Mouse (Mus musculus) hindlimb bud, embryonic 11.5 days (tissue): ENCODE data around the gene Ppp1r3f.

Experiments
- DNase-seq: peaks from one replicate; pipeline ENCODE4 v3.0.0-alpha.2; 2012; ENCODE audit warnings: low read depth, low spot score; ENCODE audit errors: extremely low spot score

Gene Ppp1r3f

GRCm38 (mm10) chrX:7574087-7574884 lies at the start of gene Ppp1r3f:
Gene Ppp1r3f, minus strand, starts transcription at chrX:7574283.
- peak; percentile 52 for DNase-seq

DNA sequence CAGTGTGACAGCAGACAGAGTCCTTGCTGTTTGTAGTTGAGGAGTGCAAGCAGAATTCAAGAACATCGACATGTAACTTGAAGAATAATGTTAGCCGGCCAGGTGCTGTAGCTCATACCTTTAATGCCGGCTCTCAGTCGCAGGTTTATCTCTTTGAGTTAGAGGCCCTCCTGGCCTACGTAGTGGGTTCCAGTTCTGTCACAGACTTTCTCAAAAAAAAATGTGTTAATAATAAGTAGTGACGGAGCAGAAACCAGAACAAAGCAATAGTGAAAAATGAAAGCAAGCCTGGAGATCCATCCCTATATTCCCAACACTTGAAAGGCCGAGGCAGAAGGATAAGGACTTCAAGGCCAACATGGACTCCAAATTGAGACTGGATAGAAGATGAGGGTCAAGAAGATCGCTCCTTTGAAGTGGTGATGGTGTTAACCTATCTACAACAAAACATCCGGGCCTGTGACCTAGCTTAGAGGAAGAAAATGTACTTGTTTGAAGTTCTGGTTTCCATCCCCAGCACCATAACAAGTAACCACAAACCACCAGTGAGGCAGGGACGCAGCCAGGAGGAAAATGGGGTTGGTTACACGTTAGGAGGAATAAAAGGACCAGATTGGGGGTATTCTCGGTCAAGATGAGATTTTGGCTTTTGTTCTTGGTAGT lies 43.9 kb upstream of the Ppp1r3f start:
- no peak for DNase-seq

GRCm38 (mm10) chrX:7610536-7611258 lies 36.6 kb upstream of the Ppp1r3f start:
- DNase-seq = no peak

DNA sequence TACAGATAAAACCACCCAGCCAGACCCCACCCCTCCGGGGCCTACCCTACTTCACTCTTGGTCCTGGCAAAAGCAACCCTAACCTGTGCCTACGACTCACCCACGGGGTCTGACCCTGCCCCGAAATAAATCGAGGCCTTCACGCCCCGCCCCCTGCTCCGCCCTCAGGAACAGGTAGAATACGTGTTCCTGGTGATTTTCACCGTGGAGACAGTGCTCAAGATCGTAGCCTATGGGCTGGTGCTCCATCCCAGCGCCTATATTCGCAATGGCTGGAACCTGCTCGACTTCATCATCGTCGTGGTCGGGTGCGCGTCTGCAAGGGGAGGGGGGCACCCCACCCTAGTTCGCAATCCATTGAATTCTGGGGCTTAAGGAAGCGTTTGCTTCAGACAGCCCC lies 36.0 kb upstream of the Ppp1r3f start:
- no peak for DNase-seq

DNA sequence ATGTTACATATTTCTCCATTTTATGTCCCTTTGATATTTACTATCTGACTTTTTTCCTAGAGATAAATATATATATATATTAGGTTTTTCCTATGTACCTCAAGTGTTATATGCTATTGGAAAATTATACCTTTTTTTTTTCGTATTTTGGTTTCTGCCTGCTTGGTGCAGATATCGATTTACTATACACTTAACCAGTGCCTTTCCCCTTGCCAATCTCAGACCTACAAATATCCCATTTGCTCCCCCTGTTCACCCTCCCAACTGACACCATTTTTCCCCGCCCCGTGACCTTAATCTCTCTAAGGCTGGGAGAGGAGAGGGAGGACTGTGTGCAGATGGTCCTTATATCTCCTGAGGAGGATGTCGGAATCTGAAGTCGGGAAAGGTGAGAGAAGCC lies 32.7 kb upstream of the Ppp1r3f start, which contains the start of gene Cacna1f:
Gene Cacna1f (plus strand): TSS at position 301 of the 400 bp plus-strand sequence.
- no peak for DNase-seq

DNA sequence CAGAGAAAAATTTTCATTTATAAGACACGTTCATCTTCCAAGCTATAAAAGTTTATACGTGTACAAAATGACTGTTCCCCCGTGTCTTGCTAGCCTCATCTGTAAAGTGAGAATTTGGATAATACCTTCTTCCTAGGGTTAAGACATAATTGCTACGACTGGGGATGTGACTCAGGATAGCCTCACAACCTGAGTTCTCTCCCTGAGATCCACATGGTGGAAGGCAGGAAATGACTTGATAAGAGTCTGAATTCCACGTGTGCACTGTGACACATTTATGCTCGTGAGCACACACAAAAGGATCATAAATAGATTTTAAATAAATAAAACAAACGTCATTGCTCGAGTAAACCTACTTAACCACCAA lies 31.5 kb upstream of the Ppp1r3f start:
- DNase-seq = no peak

GRCm38 (mm10) chrX:7604879-7605574 lies 30.9 kb upstream of the Ppp1r3f start, which contains the start of gene Ccdc22:
Gene Ccdc22, minus strand, starts transcription at chrX:7605517.
- peak; percentile 56 for DNase-seq

- no peak for DNase-seq
Observed at GRCm38 (mm10) chrX:7604004-7604403, 29.9 kb upstream of the Ppp1r3f start.

- DNase-seq = no peak
Observed at GRCm38 (mm10) chrX:7595371-7595770, 21.3 kb upstream of the Ppp1r3f start.

DNA sequence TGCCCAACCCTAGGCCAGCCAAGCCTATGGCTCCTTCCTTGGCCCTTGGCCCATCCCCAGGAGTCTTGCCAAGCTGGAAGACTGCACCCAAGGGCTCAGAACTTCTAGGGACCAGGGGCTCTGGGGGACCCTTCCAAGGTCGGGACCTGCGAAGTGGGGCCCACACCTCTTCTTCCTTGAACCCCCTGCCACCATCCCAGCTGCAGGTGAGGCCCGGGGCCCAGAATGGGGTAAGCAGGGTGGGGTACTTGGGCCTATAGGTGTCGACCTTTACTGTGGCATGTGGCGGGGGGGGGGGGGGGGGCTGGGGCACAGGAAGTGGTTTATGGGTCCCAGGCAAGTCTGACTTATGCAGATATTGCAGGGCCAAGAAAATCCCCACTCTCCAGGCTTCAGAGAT lies 12.3 kb upstream of the Ppp1r3f start:
- DNase-seq = no peak

DNA sequence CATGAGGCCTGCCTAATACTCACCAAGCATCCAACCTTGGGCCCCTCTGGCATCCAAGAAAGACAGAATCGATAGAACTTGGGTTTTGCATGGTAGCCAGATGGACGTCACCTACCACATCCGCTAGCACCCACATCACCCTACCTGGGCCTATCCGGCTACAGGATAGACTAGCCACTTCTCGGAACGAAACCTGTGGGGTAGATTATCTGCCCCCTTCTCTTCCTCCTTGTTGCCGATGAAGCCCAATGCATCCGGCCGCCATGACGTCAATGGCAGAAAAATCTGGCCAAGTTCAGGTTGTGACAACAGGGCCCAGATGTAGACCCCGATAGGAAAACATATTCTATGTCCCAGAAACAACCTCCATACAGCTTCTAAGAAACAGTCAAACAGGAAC lies 9.8 kb upstream of the Ppp1r3f start:
- no peak for DNase-seq

DNA sequence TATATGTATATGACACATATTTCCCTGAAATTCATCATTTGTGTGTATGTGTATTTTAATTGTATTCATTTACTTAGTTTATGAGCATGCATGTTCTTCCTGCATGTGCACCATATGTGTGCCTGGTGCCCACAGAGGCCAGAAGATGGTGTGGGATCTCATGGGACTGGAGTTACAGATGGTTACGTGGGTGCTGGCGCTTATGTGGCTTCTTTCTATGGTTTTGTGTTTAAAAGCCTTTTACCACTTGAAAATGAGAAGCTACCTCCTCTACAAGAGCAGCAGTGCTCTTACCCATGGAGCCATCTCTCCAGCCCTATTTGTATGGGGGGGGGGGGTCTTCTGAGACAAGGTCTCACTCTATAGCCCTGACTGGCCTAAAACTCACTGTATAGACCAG lies 7.1 kb upstream of the Ppp1r3f start:
- no peak for DNase-seq

GRCm38 (mm10) chrX:7574885-7575231 lies 775 bp upstream of the Ppp1r3f start:
- no peak for DNase-seq

DNA sequence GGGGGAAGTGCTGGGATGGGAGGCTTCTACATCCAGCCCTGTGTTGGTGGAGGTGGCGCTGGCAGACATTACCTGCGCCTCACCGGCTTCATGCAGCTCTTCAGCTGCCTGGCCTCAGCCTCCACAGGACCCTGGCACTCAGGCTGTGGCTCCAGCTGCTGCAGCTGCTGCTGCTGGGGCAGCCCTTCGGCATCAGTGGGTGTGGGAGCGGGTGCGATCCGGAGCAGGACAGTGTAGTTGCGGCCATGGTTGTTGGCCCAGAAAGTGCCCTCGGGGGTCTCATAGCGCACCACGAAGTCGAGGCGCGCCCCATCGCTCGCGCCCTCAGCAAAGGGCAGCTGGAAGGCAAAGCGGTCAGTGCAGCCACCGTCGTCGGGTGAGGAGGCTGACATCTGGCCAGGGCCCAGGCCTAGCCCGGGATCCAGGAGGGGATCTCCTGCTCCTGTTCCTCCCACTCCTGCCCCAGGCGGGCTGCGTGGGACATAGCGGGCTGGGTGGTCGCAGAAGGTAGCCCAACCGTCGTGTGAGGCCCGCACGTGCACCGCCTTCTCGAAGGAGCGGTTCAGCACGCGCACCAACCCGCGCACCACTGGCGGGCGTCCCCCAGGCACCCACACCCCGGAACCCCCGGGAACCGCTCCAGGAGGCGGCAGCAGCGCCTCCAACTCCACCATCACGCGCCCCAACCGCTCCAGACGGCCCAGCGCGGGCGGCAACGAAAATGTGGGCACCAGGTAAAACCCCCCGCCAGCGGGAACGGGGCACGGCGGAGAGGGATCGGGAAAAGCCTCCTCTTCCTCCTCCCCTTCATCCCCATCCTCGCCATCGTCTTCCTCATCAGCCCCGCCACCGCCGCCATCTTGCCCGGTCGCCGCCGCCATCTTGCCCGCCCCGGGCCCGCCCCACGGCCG lies 652 bp downstream of the Ppp1r3f start, which contains the start of gene Foxp3:
Gene Foxp3 (plus strand): TSS at position 469 of the 911 bp plus-strand sequence.
- DNase-seq = no peak

- DNase-seq = no peak
Observed at GRCm38 (mm10) chrX:7572466-7572865, 1.6 kb downstream of the Ppp1r3f start.

- no peak for DNase-seq
Observed at GRCm38 (mm10) chrX:7571565-7572136, 2.4 kb downstream of the Ppp1r3f start.

GRCm38 (mm10) chrX:7570481-7571175 lies 3.5 kb downstream of the Ppp1r3f start:
- no peak for DNase-seq

- no peak for DNase-seq
Observed at GRCm38 (mm10) chrX:7567491-7567890, 6.6 kb downstream of the Ppp1r3f start.

DNA sequence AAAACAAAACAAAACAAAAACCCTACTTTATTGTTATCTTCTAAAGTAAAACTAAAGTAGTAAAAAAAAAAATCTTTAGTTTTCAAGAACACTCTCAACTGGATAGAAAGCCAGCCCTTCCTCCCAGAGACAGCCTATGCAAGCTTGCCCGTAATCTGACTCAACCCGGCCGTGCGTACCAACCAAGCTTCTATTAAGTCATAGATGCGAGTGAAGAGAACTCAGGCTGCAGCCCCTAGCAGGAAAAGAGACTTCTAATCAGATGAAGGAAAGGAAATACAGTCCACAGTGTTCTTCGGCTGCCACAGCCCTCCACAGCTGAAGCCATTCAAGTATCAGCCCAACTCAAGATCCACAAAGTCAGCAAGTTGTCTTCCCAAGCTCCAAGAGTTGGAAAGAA lies 7.7 kb downstream of the Ppp1r3f start:
- no peak for DNase-seq
